Mouse (Mus musculus) olfactory bulb, adult 2 months (tissue): ENCODE results near the gene Sv2b.

Experiments used
- CTCF ChIP-seq: fragments of 200-500 bp; IDR thresholded peaks from 2 replicates; pipeline ENCODE4 v1.5.1; 2012; ENCODE audit warnings: low read depth, mild to moderate bottlenecking, low read length, moderate library complexity; ENCODE audit not compliant: insufficient read depth
- POLR2A ChIP-seq: fragments of 200-500 bp; IDR thresholded peaks from 2 replicates; pipeline ENCODE4 v1.6.1; 2012; ENCODE audit warnings: mild to moderate bottlenecking, low read depth, low read length, moderate library complexity; ENCODE audit not compliant: insufficient read depth

GRCm38 (mm10) chr7:75194158-75194918 lies 114.7 kb downstream of the Sv2b start:
- TF ChIP-seq POLR2A (no peak), CTCF (no peak)
